Mouse (Mus musculus) bone marrow, adult 2 months (tissue): Measurements from ENCODE around the gene Itgb5.

Source experiments
- CTCF ChIP-seq: fragments of 200-500 bp; IDR thresholded peaks from 2 replicates; pipeline ENCODE4 v1.5.1; 2011; ENCODE audit warnings: low read length, control low read depth; ENCODE audit not compliant: control insufficient read depth, insufficient read depth
- POLR2A ChIP-seq: fragments of 200-500 bp; IDR thresholded peaks from 2 replicates; pipeline ENCODE4 v1.6.1; 2011; ENCODE audit warnings: low read depth, mild to moderate bottlenecking, control low read depth, low read length, borderline replicate concordance; ENCODE audit not compliant: control insufficient read depth

DNA sequence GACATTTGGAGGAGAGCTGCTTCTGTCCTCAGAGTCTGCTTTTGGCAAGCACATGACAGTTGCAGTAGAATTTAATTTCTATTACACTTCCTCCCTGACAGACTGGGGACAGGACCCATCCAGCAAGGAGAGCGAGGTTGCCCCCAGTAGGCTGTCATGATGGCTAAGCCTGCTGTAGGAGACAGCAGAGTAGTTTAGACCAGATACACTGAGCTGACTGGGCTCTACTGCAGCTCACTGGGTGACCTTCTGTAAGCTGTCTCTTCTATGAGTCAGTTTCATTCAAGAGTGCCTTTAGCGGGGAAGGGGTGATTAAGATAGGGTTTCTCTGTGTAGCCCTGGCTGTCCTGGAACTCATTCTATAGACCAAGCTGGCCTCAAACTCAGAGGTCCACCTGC is 109.7 kb downstream of the Itgb5 start:
- no peak for TF ChIP-seq CTCF
- TF ChIP-seq POLR2A = no peak
